Mouse (Mus musculus): ENCODE measurements at regions not wholly inside any gene's neighbourhood (a gene's known extent, or its start where the extent isn't known, plus 50 kb on each side); places are given as distances from the start of the nearest gene placed in this dataset.

GRCm38 (mm10) chr17:80824261-80824660 is 96.0 kb upstream of the Map4k3 start:
- Histone ChIP-seq H3K9ac (ENCODE audit: low read length) (no peak overlapping the region), H3K36me3 (ENCODE audit: control insufficient read depth, insufficient read depth, low read length) (no peaks in the 10 kb centered on the region), H3K27ac (ENCODE audit: low read depth, low read length) (no peak overlapping the region), H3K4me2 (ENCODE audit: low read length) (no peak overlapping the region), H3K4me3 (ENCODE audit: low read depth, low read length) (no peak overlapping the region), H3K4me1 (ENCODE audit: control insufficient read depth, insufficient read depth, low read length) (no peaks in the 10 kb centered on the region; the same call in 1 of the 2 replicates), H3K9me3 (replicated peaks; ENCODE audit: control insufficient read depth, low read length) (no peaks in the 10 kb centered on the region), H3K27me3 (replicated peaks; ENCODE audit: control insufficient read depth, insufficient read depth, low read length) (no peaks in the 10 kb centered on the region)
- ATAC-seq, result no peak
- no peak for DNase-seq (ENCODE audit: low spot score)
- 89% methylated on average over 2 of the region's 2 CpGs for WGBS

GRCm38 (mm10) chr17:80820888-80821287 is 92.6 kb upstream of the Map4k3 start:
- peak; percentile 37 for DNase-seq (ENCODE audit: low spot score)
- Histone ChIP-seq H3K9ac (ENCODE audit: low read length) (no peak overlapping the region), H3K36me3 (ENCODE audit: control insufficient read depth, insufficient read depth, low read length) (no peaks in the 10 kb centered on the region), H3K4me1 (ENCODE audit: control insufficient read depth, insufficient read depth, low read length) (no peaks in the 10 kb centered on the region; the same call in 1 of the 2 replicates), H3K27ac (ENCODE audit: low read depth, low read length) (no peak overlapping the region), H3K27me3 (replicated peaks; ENCODE audit: control insufficient read depth, insufficient read depth, low read length) (no peaks in the 10 kb centered on the region), H3K4me2 (ENCODE audit: low read length) (no peak overlapping the region), H3K9me3 (replicated peaks; ENCODE audit: control insufficient read depth, low read length) (no peaks in the 10 kb centered on the region), H3K4me3 (ENCODE audit: low read depth, low read length) (no peak overlapping the region)
- ATAC-seq, result no peak
- 37% methylated on average over 8 of the region's 8 CpGs for WGBS

- 83% methylated on average over 9 of the region's 9 CpGs for WGBS
- no peak overlapping the region for H3K9ac ChIP-seq (ENCODE audit: low read length)
- H3K36me3 ChIP-seq (ENCODE audit: control insufficient read depth, insufficient read depth, low read length), result no peaks in the 10 kb centered on the region
- no peak overlapping the region for H3K4me2 ChIP-seq (ENCODE audit: low read length)
- no peaks in the 10 kb centered on the region for H3K9me3 ChIP-seq (replicated peaks; ENCODE audit: control insufficient read depth, low read length)
- no peak overlapping the region for H3K27ac ChIP-seq (ENCODE audit: low read depth, low read length)
- no peak for DNase-seq (ENCODE audit: low spot score)
- no peaks in the 10 kb centered on the region for H3K4me1 ChIP-seq (ENCODE audit: control insufficient read depth, insufficient read depth, low read length)
- H3K27me3 ChIP-seq (replicated peaks; ENCODE audit: control insufficient read depth, insufficient read depth, low read length), result no peaks in the 10 kb centered on the region
- no peak overlapping the region for H3K4me3 ChIP-seq (ENCODE audit: low read depth, low read length)
- ATAC-seq, result no peak
These were observed 90.3 kb upstream of the Map4k3 start for GRCm38 (mm10) chr17:80818477-80819028.

GRCm38 (mm10) chr17:80815747-80816146 is 87.5 kb upstream of the Map4k3 start:
- no peak overlapping the region for H3K4me2 ChIP-seq (ENCODE audit: low read length)
- H3K9me3 ChIP-seq (replicated peaks; ENCODE audit: control insufficient read depth, low read length), result no peaks in the 10 kb centered on the region
- no peak overlapping the region for H3K27ac ChIP-seq (ENCODE audit: low read depth, low read length)
- 84% methylated on average over 4 of the region's 4 CpGs for WGBS
- no peak overlapping the region for H3K9ac ChIP-seq (ENCODE audit: low read length)
- no peaks in the 10 kb centered on the region for H3K36me3 ChIP-seq (ENCODE audit: control insufficient read depth, insufficient read depth, low read length)
- DNase-seq (ENCODE audit: low spot score), result peak; percentile 18
- no peak for ATAC-seq
- no peaks in the 10 kb centered on the region for H3K4me1 ChIP-seq (ENCODE audit: control insufficient read depth, insufficient read depth, low read length)
- H3K4me3 ChIP-seq (ENCODE audit: low read depth, low read length), result no peak overlapping the region
- no peaks in the 10 kb centered on the region for H3K27me3 ChIP-seq (replicated peaks; ENCODE audit: control insufficient read depth, insufficient read depth, low read length)

- Histone ChIP-seq H3K4me2 (ENCODE audit: low read length) (no peak overlapping the region), H3K36me3 (ENCODE audit: control insufficient read depth, insufficient read depth, low read length) (no peaks in the 10 kb centered on the region), H3K4me1 (ENCODE audit: control insufficient read depth, insufficient read depth, low read length) (no peaks in the 10 kb centered on the region), H3K27me3 (replicated peaks; ENCODE audit: control insufficient read depth, insufficient read depth, low read length) (no peaks in the 10 kb centered on the region), H3K27ac (ENCODE audit: low read depth, low read length) (no peak overlapping the region), H3K9ac (ENCODE audit: low read length) (no peak overlapping the region), H3K9me3 (replicated peaks; ENCODE audit: control insufficient read depth, low read length) (no peaks in the 10 kb centered on the region), H3K4me3 (ENCODE audit: low read depth, low read length) (no peak overlapping the region)
- no peak for ATAC-seq
- DNase-seq (ENCODE audit: low spot score), result no peak
- 94% methylated on average over 10 of the region's 10 CpGs for WGBS
These were observed 84.9 kb upstream of the Map4k3 start for GRCm38 (mm10) chr17:80813194-80813593.

- Histone ChIP-seq H3K4me3 (ENCODE audit: low read depth, low read length) (no peak overlapping the region), H3K4me1 (ENCODE audit: control insufficient read depth, insufficient read depth, low read length) (no peaks in the 10 kb centered on the region), H3K27ac (ENCODE audit: low read depth, low read length) (no peak overlapping the region), H3K9ac (ENCODE audit: low read length) (no peak overlapping the region), H3K9me3 (replicated peaks; ENCODE audit: control insufficient read depth, low read length) (no peaks in the 10 kb centered on the region), H3K4me2 (ENCODE audit: low read length) (no peak overlapping the region), H3K27me3 (replicated peaks; ENCODE audit: control insufficient read depth, insufficient read depth, low read length) (no peaks in the 10 kb centered on the region), H3K36me3 (ENCODE audit: control insufficient read depth, insufficient read depth, low read length) (no peaks in the 10 kb centered on the region)
- WGBS, result 81% methylated on average over 5 of the region's 5 CpGs
- no peak for DNase-seq (ENCODE audit: low spot score)
- ATAC-seq, result no peak
These were observed 81.0 kb upstream of the Map4k3 start for GRCm38 (mm10) chr17:80809275-80809674.

- DNase-seq (ENCODE audit: low spot score) (no peak), ATAC-seq (no peak)
- Histone ChIP-seq H3K9me3 (replicated peaks; ENCODE audit: control insufficient read depth, low read length) (no peaks in the 10 kb centered on the region), H3K4me3 (ENCODE audit: low read depth, low read length) (no peak overlapping the region), H3K27me3 (replicated peaks; ENCODE audit: control insufficient read depth, insufficient read depth, low read length) (no peaks in the 10 kb centered on the region), H3K9ac (ENCODE audit: low read length) (no peak overlapping the region), H3K4me1 (ENCODE audit: control insufficient read depth, insufficient read depth, low read length) (no peaks in the 10 kb centered on the region), H3K36me3 (ENCODE audit: control insufficient read depth, insufficient read depth, low read length) (no peaks in the 10 kb centered on the region), H3K4me2 (ENCODE audit: low read length) (no peak overlapping the region), H3K27ac (ENCODE audit: low read depth, low read length) (no peak overlapping the region)
- 76% methylated on average over 10 of the region's 10 CpGs for WGBS
These were observed 79.8 kb upstream of the Map4k3 start for GRCm38 (mm10) chr17:80808069-80808468.

- WGBS, result 87% methylated on average over 8 of the region's 8 CpGs
- no peaks in the 10 kb centered on the region for H3K36me3 ChIP-seq (ENCODE audit: control insufficient read depth, insufficient read depth, low read length)
- H3K27ac ChIP-seq (ENCODE audit: low read depth, low read length), result no peak overlapping the region
- H3K27me3 ChIP-seq (replicated peaks; ENCODE audit: control insufficient read depth, insufficient read depth, low read length), result no peaks in the 10 kb centered on the region
- no peak overlapping the region for H3K4me2 ChIP-seq (ENCODE audit: low read length)
- DNase-seq (ENCODE audit: low spot score) (no peak), ATAC-seq (no peak)
- peaks cover 15% of the 10 kb centered on the region for H3K4me1 ChIP-seq (ENCODE audit: control insufficient read depth, insufficient read depth, low read length)
- no peak overlapping the region for H3K4me3 ChIP-seq (ENCODE audit: low read depth, low read length)
- no peak overlapping the region for H3K9ac ChIP-seq (ENCODE audit: low read length)
- no peaks in the 10 kb centered on the region for H3K9me3 ChIP-seq (replicated peaks; ENCODE audit: control insufficient read depth, low read length)
These were observed 75.2 kb upstream of the Map4k3 start for GRCm38 (mm10) chr17:80803361-80803915.

- Histone ChIP-seq H3K36me3 (ENCODE audit: control insufficient read depth, insufficient read depth, low read length) (no peaks in the 10 kb centered on the region), H3K27me3 (replicated peaks; ENCODE audit: control insufficient read depth, insufficient read depth, low read length) (no peaks in the 10 kb centered on the region), H3K9ac (ENCODE audit: low read length) (no peak overlapping the region), H3K27ac (ENCODE audit: low read depth, low read length) (peak overlapping the region; percentile 27; the same call in 1 of the 2 replicates), H3K4me3 (ENCODE audit: low read depth, low read length) (no peak overlapping the region), H3K4me1 (ENCODE audit: control insufficient read depth, insufficient read depth, low read length) (peaks cover 15% of the 10 kb centered on the region), H3K9me3 (replicated peaks; ENCODE audit: control insufficient read depth, low read length) (no peaks in the 10 kb centered on the region), H3K4me2 (ENCODE audit: low read length) (no peak overlapping the region)
- ATAC-seq (no peak), DNase-seq (ENCODE audit: low spot score) (no peak)
- WGBS, result 80% methylated on average over 10 of the region's 10 CpGs
These were observed 74.3 kb upstream of the Map4k3 start for GRCm38 (mm10) chr17:80802622-80803021.
